Mouse (Mus musculus): ENCODE results near the gene Vat1l. TPM values are rescaled to one million over a fixed set of nuclear protein-coding genes. Genes with fewer than 3 reads are reported as not detected.

Gene Vat1l
- polyA plus RNA-seq, 1 experiment from 2014 or later: 16.1 TPM

DNA sequence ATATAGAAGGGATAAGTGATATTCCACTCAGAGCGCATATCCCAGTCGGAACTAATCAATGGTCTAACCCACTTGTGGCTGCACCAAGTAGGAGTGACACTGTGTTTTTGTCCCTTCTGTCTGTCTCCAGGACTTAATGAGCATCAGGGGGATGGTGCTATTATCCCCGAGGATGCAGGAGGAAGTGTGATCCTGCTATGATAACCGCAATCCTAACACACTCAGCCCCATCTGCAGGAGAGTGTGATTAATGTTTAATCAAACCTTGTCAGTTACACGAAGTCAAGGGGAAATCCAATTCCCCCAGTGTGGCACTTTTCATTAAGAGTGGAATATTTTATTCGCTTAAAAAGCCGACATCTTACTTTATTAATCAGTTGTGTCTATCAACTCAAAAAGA, 196.3 kb downstream of the Vat1l start:
- H3K36me3 ChIP-seq (ENCODE audit: control insufficient read depth, insufficient read depth, low read length): no peaks in the 10 kb centered on the region
- no peak overlapping the region for H3K9ac ChIP-seq (ENCODE audit: low read length)
- no peak overlapping the region for H3K4me3 ChIP-seq (ENCODE audit: low read depth, low read length)
- ATAC-seq (ENCODE audit: low FRiP score): no peak
- no peak overlapping the region for H3K4me2 ChIP-seq
- no peaks in the 10 kb centered on the region for H3K27me3 ChIP-seq (ENCODE audit: control insufficient read depth, insufficient read depth, low read length)
- no peak for DNase-seq (ENCODE audit: low spot score, missing footprints)
- 74% methylated on average over 7 of the region's 7 CpGs for WGBS
- no peak overlapping the region for H3K27ac ChIP-seq (ENCODE audit: low read depth, low read length)
- H3K9me3 ChIP-seq (ENCODE audit: control insufficient read depth, low read length): no peaks in the 10 kb centered on the region
- H3K4me1 ChIP-seq (ENCODE audit: control insufficient read depth, insufficient read depth, low read length): no peaks in the 10 kb centered on the region

DNA sequence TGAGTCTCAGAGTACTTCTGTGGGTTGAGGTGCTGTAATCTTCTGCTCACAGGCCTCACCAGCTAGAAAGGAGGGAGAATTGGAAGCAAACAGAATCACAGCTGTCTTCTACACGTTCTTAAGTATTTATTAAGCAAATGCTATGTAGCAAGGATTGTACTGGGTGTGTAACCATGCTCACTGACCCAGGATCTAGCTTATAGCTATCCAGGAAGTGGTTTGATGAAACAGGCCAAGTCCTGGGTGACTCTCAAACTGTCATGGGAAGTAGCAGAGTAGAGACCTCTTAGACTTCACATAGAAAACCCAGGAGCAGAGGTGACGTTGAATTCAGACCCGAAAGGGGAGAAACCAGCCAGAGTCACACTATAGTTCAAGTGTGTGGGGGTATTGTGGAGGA, 206.0 kb downstream of the Vat1l start:
- H3K4me2 ChIP-seq: no peak overlapping the region
- no peaks in the 10 kb centered on the region for H3K27me3 ChIP-seq (ENCODE audit: control insufficient read depth, insufficient read depth, low read length)
- no peak overlapping the region for H3K4me3 ChIP-seq (ENCODE audit: low read depth, low read length)
- H3K4me1 ChIP-seq (ENCODE audit: control insufficient read depth, insufficient read depth, low read length): no peaks in the 10 kb centered on the region
- no peak overlapping the region for H3K27ac ChIP-seq (ENCODE audit: low read depth, low read length)
- DNase-seq (ENCODE audit: low spot score, missing footprints): no peak
- no peaks in the 10 kb centered on the region for H3K9me3 ChIP-seq (ENCODE audit: control insufficient read depth, low read length)
- H3K36me3 ChIP-seq (ENCODE audit: control insufficient read depth, insufficient read depth, low read length): no peaks in the 10 kb centered on the region
- no peak for ATAC-seq (ENCODE audit: low FRiP score)
- WGBS: 79% methylated on average over 3 of the region's 3 CpGs
- no peak overlapping the region for H3K9ac ChIP-seq (ENCODE audit: low read length)

DNA sequence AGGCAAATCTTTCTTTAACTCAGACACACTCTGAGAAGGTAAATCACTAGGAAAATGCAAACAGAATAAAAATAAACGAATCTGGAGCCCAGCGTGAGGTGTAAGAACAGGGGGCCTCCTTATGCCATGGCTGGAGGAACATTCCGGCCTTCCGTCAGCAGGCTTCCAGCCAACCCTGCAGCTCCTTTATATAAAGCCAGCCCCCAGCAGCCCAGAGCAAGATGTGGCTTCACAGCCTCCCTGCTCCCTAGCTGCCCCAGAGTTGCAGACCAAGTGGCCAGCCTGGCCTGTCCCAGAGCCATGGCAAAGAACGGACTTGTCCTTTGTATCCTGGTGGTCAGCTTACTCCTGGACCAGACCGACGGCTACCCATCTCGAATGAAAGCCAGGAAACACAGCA, 212.4 kb downstream of the Vat1l start, which contains the start of gene Clec3a:
Clec3a (plus strand) TSS at position 301 of the 400 bp plus-strand sequence.
- H3K27me3 ChIP-seq (ENCODE audit: control insufficient read depth, insufficient read depth, low read length): no peaks in the 10 kb centered on the region
- no peak within 1 kb of the TSS for H3K27ac ChIP-seq (ENCODE audit: low read depth, low read length)
- H3K4me1 ChIP-seq (ENCODE audit: control insufficient read depth, insufficient read depth, low read length): no peaks in the 10 kb centered on the region
- H3K9ac ChIP-seq (ENCODE audit: low read length): no peak within 1 kb of the TSS
- H3K4me3 ChIP-seq (ENCODE audit: low read depth, low read length): no peak within 1 kb of the TSS
- no peak for DNase-seq (ENCODE audit: low spot score, missing footprints)
- no peak for ATAC-seq (ENCODE audit: low FRiP score)
- 74% methylated on average over 8 of the region's 8 CpGs for WGBS
- H3K4me2 ChIP-seq: no peak within 1 kb of the TSS
- no peaks in the 10 kb centered on the region for H3K36me3 ChIP-seq (ENCODE audit: control insufficient read depth, insufficient read depth, low read length)
- no peaks in the 10 kb centered on the region for H3K9me3 ChIP-seq (ENCODE audit: control insufficient read depth, low read length)

DNA sequence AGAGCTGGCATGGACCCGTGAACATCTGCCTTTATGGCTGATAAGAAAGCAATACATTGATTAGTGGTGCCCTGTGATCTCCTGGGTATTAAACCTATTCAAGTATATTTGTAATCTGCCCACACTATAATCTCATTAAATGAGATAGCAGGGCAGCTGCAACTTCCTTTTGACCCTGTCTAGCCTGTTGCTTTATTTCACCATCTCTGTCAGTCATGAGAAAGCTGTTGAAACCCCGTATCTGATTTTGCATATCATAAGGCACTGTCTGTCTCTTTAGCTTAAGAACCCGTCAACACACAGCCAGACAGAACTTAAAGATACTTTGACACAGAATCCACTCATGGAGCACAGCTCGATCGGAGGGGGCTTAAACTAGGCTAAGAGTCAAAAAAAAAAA, 213.1 kb downstream of the Vat1l start:
- Histone ChIP-seq H3K4me3 (ENCODE audit: low read depth, low read length) (no peak overlapping the region), H3K27ac (ENCODE audit: low read depth, low read length) (no peak overlapping the region), H3K4me1 (ENCODE audit: control insufficient read depth, insufficient read depth, low read length) (no peaks in the 10 kb centered on the region), H3K9ac (ENCODE audit: low read length) (no peak overlapping the region), H3K27me3 (ENCODE audit: control insufficient read depth, insufficient read depth, low read length) (no peaks in the 10 kb centered on the region), H3K4me2 (no peak overlapping the region), H3K9me3 (ENCODE audit: control insufficient read depth, low read length) (no peaks in the 10 kb centered on the region), H3K36me3 (ENCODE audit: control insufficient read depth, insufficient read depth, low read length) (no peaks in the 10 kb centered on the region)
- DNase-seq (ENCODE audit: low spot score, missing footprints): no peak
- 58% methylated on average over 5 of the region's 5 CpGs for WGBS
- ATAC-seq (ENCODE audit: low FRiP score): no peak

DNA sequence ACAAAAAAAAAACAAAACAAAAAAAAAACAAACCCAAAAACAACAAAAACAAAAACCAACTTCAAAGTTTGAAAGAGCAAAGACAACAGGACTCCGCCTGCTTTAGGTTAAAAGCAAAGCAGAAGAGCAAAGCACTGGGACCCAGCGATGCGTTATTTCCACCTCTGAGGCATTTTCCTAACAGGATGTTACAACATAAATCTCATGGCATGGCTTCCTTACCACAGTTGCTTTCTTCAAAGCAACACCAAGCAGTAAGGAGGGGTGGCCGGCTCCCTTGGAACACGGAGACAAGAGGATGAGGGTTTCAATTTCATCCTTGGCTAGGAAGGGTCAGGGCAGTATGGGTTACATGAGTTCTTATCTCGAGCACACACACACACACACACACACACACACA, 213.5 kb downstream of the Vat1l start:
- Histone ChIP-seq H3K36me3 (ENCODE audit: control insufficient read depth, insufficient read depth, low read length) (no peaks in the 10 kb centered on the region), H3K9ac (ENCODE audit: low read length) (no peak overlapping the region), H3K27me3 (ENCODE audit: control insufficient read depth, insufficient read depth, low read length) (no peaks in the 10 kb centered on the region), H3K4me3 (ENCODE audit: low read depth, low read length) (no peak overlapping the region), H3K4me1 (ENCODE audit: control insufficient read depth, insufficient read depth, low read length) (no peaks in the 10 kb centered on the region), H3K9me3 (ENCODE audit: control insufficient read depth, low read length) (no peaks in the 10 kb centered on the region), H3K4me2 (no peak overlapping the region), H3K27ac (ENCODE audit: low read depth, low read length) (no peak overlapping the region)
- DNase-seq (ENCODE audit: low spot score, missing footprints) (no peak), ATAC-seq (ENCODE audit: low FRiP score) (no peak)
- WGBS: 74% methylated on average over 6 of the region's 6 CpGs

DNA sequence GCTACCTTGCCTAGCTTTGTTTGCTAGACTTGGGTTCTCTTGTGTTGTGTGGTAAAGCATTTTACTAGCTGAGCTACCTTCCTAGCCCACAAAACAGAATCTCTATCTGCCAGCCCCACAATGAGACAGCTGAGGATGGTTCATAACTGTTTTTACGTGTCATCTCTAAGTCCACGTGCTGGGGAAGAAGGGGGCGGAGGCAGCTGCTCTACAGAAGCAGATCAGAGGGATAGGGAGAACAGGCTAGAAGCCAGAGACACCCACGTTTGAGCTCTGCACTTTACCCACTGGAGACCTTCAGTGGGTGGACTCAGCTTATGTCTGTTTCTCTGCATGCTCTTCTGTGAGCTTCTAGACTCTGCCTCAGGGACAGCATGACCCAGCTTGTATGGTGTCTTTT, 216.1 kb downstream of the Vat1l start:
- Histone ChIP-seq H3K4me2 (no peak overlapping the region), H3K27ac (ENCODE audit: low read depth, low read length) (no peak overlapping the region), H3K36me3 (ENCODE audit: control insufficient read depth, insufficient read depth, low read length) (no peaks in the 10 kb centered on the region), H3K9ac (ENCODE audit: low read length) (no peak overlapping the region), H3K9me3 (ENCODE audit: control insufficient read depth, low read length) (no peaks in the 10 kb centered on the region), H3K27me3 (ENCODE audit: control insufficient read depth, insufficient read depth, low read length) (no peaks in the 10 kb centered on the region), H3K4me1 (ENCODE audit: control insufficient read depth, insufficient read depth, low read length) (no peaks in the 10 kb centered on the region), H3K4me3 (ENCODE audit: low read depth, low read length) (no peak overlapping the region)
- no peak for DNase-seq (ENCODE audit: low spot score, missing footprints)
- ATAC-seq (ENCODE audit: low FRiP score): no peak
- WGBS: 79% methylated on average over 4 of the region's 4 CpGs

Other genes starting within 250 kb of the Vat1l start
- gene Nudt7, start 72.1 kb upstream of the Vat1l start, polyA plus RNA-seq (2014; fragmentation: Nextera tagmentation; extraction: Ambion mirVana): 9.8 and 10.7 TPM in 2 replicates
- gene Clec3a, start 212.5 kb downstream of the Vat1l start, polyA plus RNA-seq (2014; fragmentation: Nextera tagmentation; extraction: Ambion mirVana): not detected in 2 replicates
- 11.5 and 12.1 TPM in 2 replicates for gene Wwox, start 234.0 kb downstream of the Vat1l start, polyA plus RNA-seq (2014; fragmentation: Nextera tagmentation; extraction: Ambion mirVana)

Measured in midbrain, embryonic 11.5 days (tissue).